21 mouse cellular contexts compared by ENCODE assay signal in the genomic region with DNA sequence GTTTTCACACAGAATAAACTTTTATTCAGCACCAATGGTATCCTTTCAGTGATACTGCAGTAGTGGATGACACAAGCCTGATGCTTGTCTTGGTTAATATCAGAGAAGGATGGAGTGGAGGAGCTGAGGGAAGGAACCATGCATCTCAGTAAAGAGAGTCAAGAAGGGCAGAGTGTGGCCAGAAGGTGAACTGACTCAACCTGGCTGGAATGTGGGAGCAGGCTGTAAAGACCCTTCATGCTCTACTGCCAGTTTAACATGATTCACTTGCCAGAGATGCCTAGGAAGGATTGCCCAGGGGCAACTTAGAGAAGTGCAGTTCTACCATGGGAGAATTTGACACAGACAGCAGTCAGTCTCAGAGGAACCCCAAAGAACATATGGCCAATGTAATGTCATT.
"Had no signal": no experiment of that assay in that cellular context is flagged by ENCODE, and none has a peak within 500 bp of the region (broad histone marks: within the 10 kb centered on the region; RNA-seq: fewer than 3 reads in every experiment).

No protein-coding gene starts in this region.

- H3K4me2 ChIP-seq: limb, embryonic 13.5 days; liver, embryonic 12.5 days; liver, embryonic 15.5 days; lung, embryonic 15.5 days; midbrain, embryonic 15.5 days had no signal

- H3K4me3 ChIP-seq: limb, embryonic 10.5 days; limb, embryonic 13.5 days; liver, embryonic 12.5 days; liver, embryonic 15.5 days; lung, embryonic 15.5 days; megakaryocyte, embryonic 14.5 days; midbrain, embryonic 10.5 days; midbrain, embryonic 15.5 days had no signal

- H3K27me3 ChIP-seq: limb, embryonic 13.5 days; liver, embryonic 12.5 days; liver, embryonic 15.5 days; lung, embryonic 15.5 days; megakaryocyte, embryonic 14.5 days; midbrain, embryonic 15.5 days had no signal

- H3K9me3 ChIP-seq: limb, embryonic 10.5 days; limb, embryonic 13.5 days; liver, embryonic 12.5 days; liver, embryonic 15.5 days; lung, embryonic 15.5 days; midbrain, embryonic 10.5 days; midbrain, embryonic 15.5 days had no signal

- H3K27ac ChIP-seq: limb, embryonic 10.5 days; limb, embryonic 13.5 days; liver, embryonic 12.5 days; liver, embryonic 15.5 days; lung, embryonic 15.5 days; midbrain, embryonic 10.5 days; midbrain, embryonic 15.5 days had no signal

- H3K9ac ChIP-seq: limb, embryonic 13.5 days; liver, embryonic 12.5 days; liver, embryonic 15.5 days; lung, embryonic 15.5 days; midbrain, embryonic 15.5 days had no signal

- DNase-seq: kidney, adult 18-20 months; kidney, adult 9 months; kidney, postnatal 14 days; kidney, postnatal 4 days; liver; lung, adult 18-20 months; lung, postnatal 36 days; right cerebral cortex, adult 18-20 months; right cerebral cortex, postnatal 25 days; spleen, adult 18-20 months; thymus, adult 2 months; thymus, postnatal 14 days; thymus, postnatal 4 days had no signal

- H3K4me1 ChIP-seq: limb, embryonic 10.5 days; liver, embryonic 12.5 days; liver, embryonic 15.5 days; megakaryocyte, embryonic 14.5 days; midbrain, embryonic 15.5 days had no signal

- H3K36me3 ChIP-seq: limb, embryonic 10.5 days; limb, embryonic 13.5 days; liver, embryonic 12.5 days; liver, embryonic 15.5 days; lung, embryonic 15.5 days; midbrain, embryonic 10.5 days; midbrain, embryonic 15.5 days had no signal

- ATAC-seq: liver, embryonic 12.5 days; midbrain, embryonic 15.5 days had no signal
